Mouse (Mus musculus): ENCODE measurements at regions not wholly inside any gene's neighbourhood (a gene's known extent, or its start where the extent isn't known, plus 50 kb on each side); places are given as distances from the start of the nearest gene placed in this dataset.

DNA sequence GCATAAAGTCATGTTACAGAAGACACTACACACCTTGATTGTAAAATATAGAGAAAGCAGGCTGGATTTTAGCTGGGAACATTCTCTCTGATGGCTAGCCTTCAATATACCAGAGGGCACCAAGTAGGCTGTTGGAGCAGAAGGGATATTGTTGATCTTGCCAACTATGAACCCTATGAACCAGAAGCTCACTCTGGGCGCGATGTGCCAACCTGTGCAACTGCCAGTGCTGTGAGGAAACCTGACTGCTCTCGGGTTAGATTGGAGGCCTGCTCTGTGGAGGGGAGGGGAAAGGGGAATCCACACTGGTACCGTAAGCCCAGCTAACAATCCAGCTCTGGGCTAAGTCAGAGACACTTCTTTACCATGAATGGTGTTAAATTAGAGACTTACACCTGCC lies 136.7 kb downstream of the Fam76b start:
- 94% methylated on average over 4 of the region's 4 CpGs for WGBS

DNA sequence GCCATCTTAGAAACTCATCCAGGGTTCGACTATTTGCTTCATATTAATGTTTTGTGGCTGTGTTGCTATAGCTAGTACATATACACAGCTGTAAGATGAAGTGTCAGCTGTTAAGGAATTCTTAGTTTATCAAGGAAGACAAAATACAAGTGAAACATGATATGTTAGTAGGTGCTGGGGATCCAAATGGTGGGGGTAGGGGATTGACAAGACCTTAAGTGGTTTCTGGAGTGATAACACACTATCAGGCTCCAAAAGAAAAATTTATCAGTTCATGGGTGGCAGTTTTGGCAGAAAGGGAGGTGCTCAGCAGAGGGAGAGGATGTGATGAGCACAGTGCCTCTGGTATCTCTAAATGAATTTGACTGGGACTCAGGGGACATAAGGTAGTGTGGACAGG lies 138.7 kb downstream of the Fam76b start:
- Histone ChIP-seq H3K4me3 (ENCODE audit: low read depth, low read length) (no peak overlapping the region), H3K4me1 (ENCODE audit: insufficient read depth, low read length) (no peaks in the 10 kb centered on the region), H3K27me3 (ENCODE audit: insufficient read depth, low read length) (no peaks in the 10 kb centered on the region), H3K4me2 (ENCODE audit: low read depth, low read length, poor library complexity, severe bottlenecking) (no peak overlapping the region), H3K36me3 (ENCODE audit: insufficient read depth, low read length) (no peaks in the 10 kb centered on the region), H3K9ac (replicated peaks; ENCODE audit: low read length, poor library complexity, severe bottlenecking) (no peak overlapping the region), H3K27ac (ENCODE audit: low read depth, low read length) (no peak overlapping the region), H3K9me3 (ENCODE audit: low read length) (no peaks in the 10 kb centered on the region)
- DNase-seq (ENCODE audit: low spot score), result no peak
- no peak for TF ChIP-seq CTCF (IDR thresholded peaks at IDR 0.05)
- whole genome bisulfite sequencing, result 81% methylated on average over 1 of the region's 1 CpGs
- ATAC-seq (ENCODE audit: low FRiP score), result no peak

More for the DNA sequence above, 136.7 kb downstream of the Fam76b start:
- Histone ChIP-seq H3K27me3 (ENCODE audit: insufficient read depth, low read length) (no peaks in the 10 kb centered on the region), H3K27ac (ENCODE audit: low read depth, low read length) (no peak overlapping the region), H3K36me3 (ENCODE audit: insufficient read depth, low read length) (no peaks in the 10 kb centered on the region), H3K4me2 (ENCODE audit: low read depth, low read length, poor library complexity, severe bottlenecking) (no peak overlapping the region), H3K9ac (replicated peaks; ENCODE audit: low read length, poor library complexity, severe bottlenecking) (no peak overlapping the region), H3K9me3 (ENCODE audit: low read length) (no peaks in the 10 kb centered on the region), H3K4me3 (ENCODE audit: low read depth, low read length) (no peak overlapping the region), H3K4me1 (ENCODE audit: insufficient read depth, low read length) (no peaks in the 10 kb centered on the region)
- no peak for ATAC-seq (ENCODE audit: low FRiP score)
- no peak for DNase-seq (ENCODE audit: low spot score)
- TF ChIP-seq CTCF (IDR thresholded peaks at IDR 0.05), result no peak

DNA sequence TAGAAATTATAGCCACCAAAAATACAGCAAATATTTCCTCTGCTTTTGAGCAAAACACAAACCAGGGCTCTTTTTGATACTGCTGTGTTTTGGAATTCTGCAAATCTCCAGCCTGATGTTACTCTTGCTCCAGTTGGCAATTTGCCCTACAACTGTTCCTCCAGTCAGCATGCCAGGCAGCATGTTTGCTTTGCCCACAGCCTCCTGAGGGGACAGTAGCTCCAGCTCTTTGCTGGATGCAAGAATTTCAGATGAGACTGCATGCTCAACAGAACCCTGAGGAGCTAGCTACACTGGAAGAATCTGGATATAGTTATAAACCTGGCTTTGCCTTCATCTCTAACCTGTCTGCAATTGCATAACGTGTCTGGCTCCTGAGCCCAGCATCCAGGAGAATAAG lies 141.7 kb downstream of the Fam76b start:
- H3K4me1 ChIP-seq (ENCODE audit: insufficient read depth, low read length), result no peaks in the 10 kb centered on the region
- H3K9ac ChIP-seq (replicated peaks; ENCODE audit: low read length, poor library complexity, severe bottlenecking), result no peak overlapping the region
- H3K27me3 ChIP-seq (ENCODE audit: insufficient read depth, low read length), result no peaks in the 10 kb centered on the region
- no peaks in the 10 kb centered on the region for H3K9me3 ChIP-seq (ENCODE audit: low read length)
- H3K36me3 ChIP-seq (ENCODE audit: insufficient read depth, low read length), result no peaks in the 10 kb centered on the region
- no peak for ATAC-seq (ENCODE audit: low FRiP score)
- TF ChIP-seq CTCF (IDR thresholded peaks at IDR 0.05), result no peak
- peak; percentile 72 for DNase-seq (ENCODE audit: low spot score)
- WGBS, result 64% methylated on average over 1 of the region's 1 CpGs
- H3K27ac ChIP-seq (ENCODE audit: low read depth, low read length), result no peak overlapping the region
- no peak overlapping the region for H3K4me2 ChIP-seq (ENCODE audit: low read depth, low read length, poor library complexity, severe bottlenecking)
- no peak overlapping the region for H3K4me3 ChIP-seq (ENCODE audit: low read depth, low read length)

DNA sequence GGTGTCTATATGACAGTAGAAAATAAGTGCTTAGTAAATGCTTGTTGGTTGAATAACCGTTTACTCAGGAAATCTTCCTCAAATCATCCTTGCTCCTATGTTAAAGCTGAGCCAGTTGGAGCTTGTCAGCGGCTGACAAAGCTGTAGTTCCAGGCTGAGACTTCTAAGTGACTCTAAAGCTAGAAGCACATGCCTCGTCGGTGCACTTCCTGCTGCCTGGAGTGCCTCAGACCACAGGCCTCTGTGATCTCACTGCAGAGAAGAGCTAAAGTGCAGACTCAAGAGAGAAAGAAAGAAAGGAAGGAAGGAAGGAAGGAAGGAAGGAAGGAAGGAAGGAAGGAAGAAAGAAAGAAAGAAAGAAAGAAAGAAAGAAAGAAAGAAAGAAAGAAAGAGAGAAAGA lies 146.1 kb downstream of the Fam76b start:
- H3K9ac ChIP-seq (replicated peaks; ENCODE audit: low read length, poor library complexity, severe bottlenecking), result no peak overlapping the region
- WGBS, result 76% methylated on average over 4 of the region's 4 CpGs
- no peaks in the 10 kb centered on the region for H3K4me1 ChIP-seq (ENCODE audit: insufficient read depth, low read length)
- H3K36me3 ChIP-seq (ENCODE audit: insufficient read depth, low read length), result no peaks in the 10 kb centered on the region
- ATAC-seq (ENCODE audit: low FRiP score) (no peak), DNase-seq (ENCODE audit: low spot score) (no peak)
- no peak overlapping the region for H3K4me2 ChIP-seq (ENCODE audit: low read depth, low read length, poor library complexity, severe bottlenecking)
- no peak overlapping the region for H3K4me3 ChIP-seq (ENCODE audit: low read depth, low read length)
- H3K27me3 ChIP-seq (ENCODE audit: insufficient read depth, low read length), result no peaks in the 10 kb centered on the region
- H3K9me3 ChIP-seq (ENCODE audit: low read length), result no peaks in the 10 kb centered on the region
- no peak for TF ChIP-seq CTCF (IDR thresholded peaks at IDR 0.05)
- H3K27ac ChIP-seq (ENCODE audit: low read depth, low read length), result no peak overlapping the region

DNA sequence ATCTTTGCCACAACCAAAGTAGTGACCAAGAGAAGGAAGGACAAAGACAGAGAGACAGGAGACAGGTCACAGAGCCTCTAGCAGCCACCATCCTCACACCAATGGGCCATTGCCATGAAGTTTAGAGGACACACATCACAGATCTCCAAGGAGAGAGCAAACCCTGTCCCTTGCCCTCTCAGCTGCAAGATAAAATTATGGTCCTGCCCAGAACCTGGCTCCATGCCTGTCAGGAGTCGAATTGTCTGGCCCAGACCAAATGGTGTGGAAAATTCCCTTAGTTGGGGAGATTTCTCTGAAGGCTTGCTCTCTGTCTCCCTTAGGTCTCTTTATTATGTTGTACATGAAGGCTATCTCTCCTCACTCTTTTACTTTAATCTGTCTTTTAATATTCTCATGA lies 147.4 kb downstream of the Fam76b start:
- no peak for ATAC-seq (ENCODE audit: low FRiP score)
- no peak overlapping the region for H3K4me3 ChIP-seq (ENCODE audit: low read depth, low read length)
- no peaks in the 10 kb centered on the region for H3K36me3 ChIP-seq (ENCODE audit: insufficient read depth, low read length)
- H3K27me3 ChIP-seq (ENCODE audit: insufficient read depth, low read length), result no peaks in the 10 kb centered on the region
- H3K4me2 ChIP-seq (ENCODE audit: low read depth, low read length, poor library complexity, severe bottlenecking), result no peak overlapping the region
- WGBS, result 82% methylated on average over 1 of the region's 1 CpGs
- no peaks in the 10 kb centered on the region for H3K9me3 ChIP-seq (ENCODE audit: low read length)
- no peak for TF ChIP-seq CTCF (IDR thresholded peaks at IDR 0.05)
- no peak overlapping the region for H3K27ac ChIP-seq (ENCODE audit: low read depth, low read length)
- DNase-seq (ENCODE audit: low spot score), result no peak
- H3K4me1 ChIP-seq (ENCODE audit: insufficient read depth, low read length), result no peaks in the 10 kb centered on the region
- no peak overlapping the region for H3K9ac ChIP-seq (replicated peaks; ENCODE audit: low read length, poor library complexity, severe bottlenecking)

DNA sequence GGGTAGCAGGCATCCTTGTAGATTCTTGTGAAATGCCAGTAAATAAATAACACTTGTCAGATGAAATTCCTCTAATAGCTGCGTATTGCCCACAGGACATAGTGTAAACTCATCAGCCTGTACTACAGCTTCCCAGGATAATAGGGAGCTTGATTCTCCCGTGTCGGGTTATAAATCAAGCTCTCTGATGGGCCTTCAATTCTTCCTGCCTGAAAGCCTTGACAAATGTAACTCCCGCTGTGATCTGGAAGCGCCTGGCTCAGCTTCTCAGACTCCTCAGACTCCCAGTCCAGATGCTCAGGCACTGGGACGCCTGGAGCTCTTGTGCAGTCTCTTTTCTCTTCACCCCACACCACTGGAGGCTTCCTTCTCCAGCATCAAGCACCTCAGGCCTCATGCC lies 151.3 kb downstream of the Fam76b start:
- no peak overlapping the region for H3K4me2 ChIP-seq (ENCODE audit: low read depth, low read length, poor library complexity, severe bottlenecking)
- no peak for TF ChIP-seq CTCF (IDR thresholded peaks at IDR 0.05)
- 53% methylated on average over 6 of the region's 6 CpGs for WGBS
- no peak for ATAC-seq (ENCODE audit: low FRiP score)
- peak; percentile 36 for DNase-seq (ENCODE audit: low spot score)
- H3K27ac ChIP-seq (ENCODE audit: low read depth, low read length), result no peak overlapping the region
- no peak overlapping the region for H3K9ac ChIP-seq (replicated peaks; ENCODE audit: low read length, poor library complexity, severe bottlenecking)
- H3K27me3 ChIP-seq (ENCODE audit: insufficient read depth, low read length), result no peaks in the 10 kb centered on the region
- H3K4me3 ChIP-seq (ENCODE audit: low read depth, low read length), result no peak overlapping the region
- H3K4me1 ChIP-seq (ENCODE audit: insufficient read depth, low read length), result no peaks in the 10 kb centered on the region
- no peaks in the 10 kb centered on the region for H3K9me3 ChIP-seq (ENCODE audit: low read length)
- no peaks in the 10 kb centered on the region for H3K36me3 ChIP-seq (ENCODE audit: insufficient read depth, low read length)
